Mouse (Mus musculus): ENCODE measurements around the gene Rasgef1b. TPM values are rescaled to one million over a fixed set of nuclear protein-coding genes. Genes with fewer than 3 reads are reported as not detected.

The Rasgef1b gene
- polyA plus RNA-seq, 1 experiment from 2014 or later: 12.0 TPM

- H3K27ac ChIP-seq: no peak overlapping the region
- no peak overlapping the region for H3K4me3 ChIP-seq (replicated peaks)
- H3K9me3 ChIP-seq: no peaks in the 10 kb centered on the region
- H3K27me3 ChIP-seq (replicated peaks): no peaks in the 10 kb centered on the region
- no peaks in the 10 kb centered on the region for H3K36me3 ChIP-seq
- H3K4me1 ChIP-seq: no peaks in the 10 kb centered on the region
- no peak overlapping the region for H3K4me2 ChIP-seq
- no peak for ATAC-seq (ENCODE audit: insufficient read depth, low FRiP score, low read depth)
- H3K9ac ChIP-seq: no peak overlapping the region
- WGBS: 41% methylated on average over 7 of the region's 7 CpGs
These were observed 131.2 kb downstream of the Rasgef1b start for GRCm38 (mm10) chr5:99597701-99598100.

GRCm38 (mm10) chr5:99591348-99591747 is 137.5 kb downstream of the Rasgef1b start:
- H3K9me3 ChIP-seq: no peaks in the 10 kb centered on the region
- H3K27ac ChIP-seq: no peak overlapping the region
- WGBS: 68% methylated on average over 6 of the region's 6 CpGs
- H3K27me3 ChIP-seq (replicated peaks): no peaks in the 10 kb centered on the region
- H3K9ac ChIP-seq: no peak overlapping the region
- H3K36me3 ChIP-seq: no peaks in the 10 kb centered on the region
- H3K4me2 ChIP-seq: no peak overlapping the region
- H3K4me3 ChIP-seq (replicated peaks): no peak overlapping the region
- ATAC-seq (ENCODE audit: insufficient read depth, low FRiP score, low read depth): no peak
- H3K4me1 ChIP-seq: no peaks in the 10 kb centered on the region

GRCm38 (mm10) chr5:99590539-99590938 is 138.3 kb downstream of the Rasgef1b start:
- no peak overlapping the region for H3K9ac ChIP-seq
- no peak for ATAC-seq (ENCODE audit: insufficient read depth, low FRiP score, low read depth)
- no peaks in the 10 kb centered on the region for H3K27me3 ChIP-seq (replicated peaks)
- no peaks in the 10 kb centered on the region for H3K9me3 ChIP-seq
- H3K4me1 ChIP-seq: no peaks in the 10 kb centered on the region
- H3K36me3 ChIP-seq: no peaks in the 10 kb centered on the region
- H3K27ac ChIP-seq: no peak overlapping the region
- no peak overlapping the region for H3K4me3 ChIP-seq (replicated peaks)
- H3K4me2 ChIP-seq: no peak overlapping the region
- 83% methylated on average over 4 of the region's 4 CpGs for WGBS

- ATAC-seq (ENCODE audit: insufficient read depth, low FRiP score, low read depth): no peak
- 92% methylated on average over 5 of the region's 5 CpGs for WGBS
- no peak overlapping the region for H3K9ac ChIP-seq
These were observed 140.9 kb downstream of the Rasgef1b start for GRCm38 (mm10) chr5:99587994-99588393.

GRCm38 (mm10) chr5:99587589-99587988 is 141.3 kb downstream of the Rasgef1b start:
- Histone ChIP-seq H3K27ac (no peak overlapping the region), H3K9me3 (no peaks in the 10 kb centered on the region), H3K4me1 (no peaks in the 10 kb centered on the region), H3K4me3 (replicated peaks) (no peak overlapping the region), H3K36me3 (no peaks in the 10 kb centered on the region), H3K9ac (no peak overlapping the region), H3K27me3 (replicated peaks) (no peaks in the 10 kb centered on the region), H3K4me2 (no peak overlapping the region)
- no peak for ATAC-seq (ENCODE audit: insufficient read depth, low FRiP score, low read depth)
- WGBS: 72% methylated on average over 4 of the region's 4 CpGs

More at GRCm38 (mm10) chr5:99587994-99588393, 140.9 kb downstream of the Rasgef1b start:
- H3K27me3 ChIP-seq (replicated peaks): no peaks in the 10 kb centered on the region
- H3K36me3 ChIP-seq: no peaks in the 10 kb centered on the region
- no peak overlapping the region for H3K4me2 ChIP-seq
- H3K9me3 ChIP-seq: no peaks in the 10 kb centered on the region
- H3K4me3 ChIP-seq (replicated peaks): no peak overlapping the region
- H3K27ac ChIP-seq: no peak overlapping the region
- no peaks in the 10 kb centered on the region for H3K4me1 ChIP-seq

GRCm38 (mm10) chr5:99586287-99586686 is 142.6 kb downstream of the Rasgef1b start:
- H3K9ac ChIP-seq: no peak overlapping the region
- H3K9me3 ChIP-seq: no peaks in the 10 kb centered on the region
- H3K36me3 ChIP-seq: no peaks in the 10 kb centered on the region
- H3K4me2 ChIP-seq: no peak overlapping the region
- H3K4me3 ChIP-seq (replicated peaks): no peak overlapping the region
- WGBS: 81% methylated on average over 6 of the region's 6 CpGs
- ATAC-seq (ENCODE audit: insufficient read depth, low FRiP score, low read depth): no peak
- H3K27ac ChIP-seq: no peak overlapping the region
- H3K4me1 ChIP-seq: no peaks in the 10 kb centered on the region
- no peaks in the 10 kb centered on the region for H3K27me3 ChIP-seq (replicated peaks)

GRCm38 (mm10) chr5:99585166-99585898 is 143.5 kb downstream of the Rasgef1b start:
- Histone ChIP-seq H3K36me3 (no peaks in the 10 kb centered on the region), H3K27ac (no peak overlapping the region), H3K4me1 (no peaks in the 10 kb centered on the region), H3K9ac (no peak overlapping the region), H3K4me2 (no peak overlapping the region), H3K9me3 (no peaks in the 10 kb centered on the region), H3K4me3 (replicated peaks) (no peak overlapping the region), H3K27me3 (replicated peaks) (no peaks in the 10 kb centered on the region)
- no peak for ATAC-seq (ENCODE audit: insufficient read depth, low FRiP score, low read depth)
- WGBS: 70% methylated on average over 5 of the region's 5 CpGs

- Histone ChIP-seq H3K4me1 (no peaks in the 10 kb centered on the region), H3K27me3 (replicated peaks) (no peaks in the 10 kb centered on the region), H3K4me2 (no peak overlapping the region), H3K36me3 (no peaks in the 10 kb centered on the region), H3K9me3 (no peaks in the 10 kb centered on the region), H3K9ac (no peak overlapping the region), H3K27ac (no peak overlapping the region), H3K4me3 (replicated peaks) (no peak overlapping the region)
- WGBS: 76% methylated on average over 9 of the region's 9 CpGs
- no peak for ATAC-seq (ENCODE audit: insufficient read depth, low FRiP score, low read depth)
These were observed 144.6 kb downstream of the Rasgef1b start for GRCm38 (mm10) chr5:99584266-99584665.

GRCm38 (mm10) chr5:99582055-99582454 is 146.8 kb downstream of the Rasgef1b start:
- no peak for ATAC-seq (ENCODE audit: insufficient read depth, low FRiP score, low read depth)

GRCm38 (mm10) chr5:99578692-99579091 is 150.2 kb downstream of the Rasgef1b start:
- Histone ChIP-seq H3K9ac (no peak overlapping the region), H3K9me3 (no peaks in the 10 kb centered on the region), H3K4me3 (replicated peaks) (no peak overlapping the region), H3K4me2 (no peak overlapping the region), H3K36me3 (no peaks in the 10 kb centered on the region), H3K27me3 (replicated peaks) (no peaks in the 10 kb centered on the region), H3K27ac (no peak overlapping the region), H3K4me1 (no peaks in the 10 kb centered on the region)
- ATAC-seq (ENCODE audit: insufficient read depth, low FRiP score, low read depth): peak; percentile 58
- 8% methylated on average over 4 of the region's 4 CpGs for whole genome bisulfite sequencing

More at GRCm38 (mm10) chr5:99582055-99582454, 146.8 kb downstream of the Rasgef1b start:
- Histone ChIP-seq H3K4me3 (replicated peaks) (no peak overlapping the region), H3K36me3 (no peaks in the 10 kb centered on the region), H3K27me3 (replicated peaks) (no peaks in the 10 kb centered on the region), H3K4me1 (no peaks in the 10 kb centered on the region), H3K27ac (no peak overlapping the region), H3K9me3 (no peaks in the 10 kb centered on the region), H3K9ac (no peak overlapping the region), H3K4me2 (no peak overlapping the region)
- 39% methylated on average over 5 of the region's 5 CpGs for WGBS

- Histone ChIP-seq H3K36me3 (no peaks in the 10 kb centered on the region), H3K9ac (no peak overlapping the region), H3K4me2 (no peak overlapping the region), H3K4me3 (replicated peaks) (no peak overlapping the region), H3K27ac (no peak overlapping the region), H3K27me3 (replicated peaks) (no peaks in the 10 kb centered on the region), H3K9me3 (no peaks in the 10 kb centered on the region), H3K4me1 (no peaks in the 10 kb centered on the region)
- ATAC-seq (ENCODE audit: insufficient read depth, low FRiP score, low read depth): no peak
- whole genome bisulfite sequencing: 74% methylated on average over 8 of the region's 8 CpGs
These were observed 153.0 kb downstream of the Rasgef1b start for GRCm38 (mm10) chr5:99575897-99576296.

GRCm38 (mm10) chr5:99564501-99565323 is 164.2 kb downstream of the Rasgef1b start:
- H3K36me3 ChIP-seq: no peaks in the 10 kb centered on the region
- WGBS: 50% methylated on average over 8 of the region's 8 CpGs

More at GRCm38 (mm10) chr5:99564501-99565323, 164.2 kb downstream of the Rasgef1b start:
- no peak for ATAC-seq (ENCODE audit: insufficient read depth, low FRiP score, low read depth)
- no peak overlapping the region for H3K9ac ChIP-seq
- no peaks in the 10 kb centered on the region for H3K4me1 ChIP-seq
- H3K4me3 ChIP-seq (replicated peaks): no peak overlapping the region
- no peaks in the 10 kb centered on the region for H3K27me3 ChIP-seq (replicated peaks)
- H3K4me2 ChIP-seq: no peak overlapping the region
- no peaks in the 10 kb centered on the region for H3K9me3 ChIP-seq
- H3K27ac ChIP-seq: no peak overlapping the region
